ENCODE assay signal across 20 mouse cellular contexts in genomic region chr19:32547396-32547795, GRCm38 (mm10). TPM values are rescaled to one million over a fixed set of nuclear protein-coding genes. Genes with fewer than 3 reads are reported as not detected.
DNase-seq lines count a peak whose midpoint lies in the region; ATAC-seq lines count a peak whose summit lies in the region.
"Had no signal": no experiment of that assay in that cellular context is flagged by ENCODE, and none has a peak within 500 bp of the region (broad histone marks: within the 10 kb centered on the region; RNA-seq: fewer than 3 reads in every experiment).

No protein-coding gene starts in this region.

- H3K27me3 ChIP-seq in stomach, embryonic 15.5 days (replicated peaks) = no peaks in the 10 kb centered on the region
- H3K27me3 ChIP-seq: forebrain, embryonic 13.5 days; hindbrain, embryonic 15.5 days; limb, embryonic 15.5 days; neural tube, embryonic 12.5 days had no signal

- no peak overlapping the region for H3K9ac ChIP-seq in stomach, embryonic 15.5 days
- H3K9ac ChIP-seq: forebrain, embryonic 13.5 days; hindbrain, embryonic 15.5 days; limb, embryonic 15.5 days; lung, embryonic 14.5 days; neural tube, embryonic 12.5 days had no signal

- 55% methylated on average over 3 of the region's 3 CpGs for WGBS in stomach, embryonic 15.5 days

- peak; percentile 41 for DNase-seq in adrenal gland, adult 8-10 months
- DNase-seq in adrenal gland, postnatal 14 days = no peak
- peak; percentile 9 to 35 for DNase-seq in kidney, postnatal 36 days
- DNase-seq in kidney, adult 18-20 months = no peak
- peak; percentile 8 for DNase-seq in adrenal gland, postnatal 25 days
- DNase-seq in retina, embryonic 14.5 days (ENCODE audit: low spot score) = no peak
- DNase-seq in left cerebral cortex, postnatal 25 days (ENCODE audit: low spot score in 2 of 2) = no peak
- DNase-seq: cerebellum, adult 8-10 months; heart, postnatal 14 days; kidney, adult 9 months; kidney, postnatal 4 days; lung, embryonic 14.5 days; right cerebral cortex, postnatal 14 days had no signal

- intact Hi-C loops in left cerebral cortex, postnatal 25 days (cut with DNase I) = no loop called here

- no peak overlapping the region for H3K4me2 ChIP-seq in stomach, embryonic 15.5 days
- H3K4me2 ChIP-seq: forebrain, embryonic 13.5 days; hindbrain, embryonic 15.5 days; limb, embryonic 15.5 days; lung, embryonic 14.5 days; midbrain, embryonic 11.5 days; neural tube, embryonic 12.5 days had no signal

- no peaks in the 10 kb centered on the region for H3K36me3 ChIP-seq in stomach, embryonic 15.5 days
- H3K36me3 ChIP-seq: hindbrain, embryonic 15.5 days; limb, embryonic 15.5 days; neural tube, embryonic 12.5 days had no signal

- no peak overlapping the region for H3K4me3 ChIP-seq in stomach, embryonic 15.5 days (replicated peaks)
- H3K4me3 ChIP-seq: forebrain, embryonic 13.5 days; hindbrain, embryonic 15.5 days; limb, embryonic 15.5 days; neural tube, embryonic 12.5 days had no signal

- ATAC-seq in stomach, embryonic 15.5 days (ENCODE audit: insufficient read depth, low FRiP score, low read depth) = 0 out of 2 replicates have a peak, but pooled peaks have one; percentile 25
- ATAC-seq: forebrain, embryonic 13.5 days had no signal

- no peaks in the 10 kb centered on the region for H3K4me1 ChIP-seq in stomach, embryonic 15.5 days
- H3K4me1 ChIP-seq: forebrain, embryonic 13.5 days; hindbrain, embryonic 15.5 days; limb, embryonic 15.5 days; neural tube, embryonic 12.5 days had no signal

- no peaks in the 10 kb centered on the region for H3K9me3 ChIP-seq in stomach, embryonic 15.5 days
- H3K9me3 ChIP-seq: forebrain, embryonic 13.5 days; hindbrain, embryonic 15.5 days; limb, embryonic 15.5 days; neural tube, embryonic 12.5 days had no signal

- no peak overlapping the region for H3K27ac ChIP-seq in stomach, embryonic 15.5 days
- H3K27ac ChIP-seq: forebrain, embryonic 13.5 days; hindbrain, embryonic 15.5 days; limb, embryonic 15.5 days; macrophage; neural tube, embryonic 12.5 days had no signal

RNA-seq across cellular contexts. Expression of gene Papss2, which starts 48.2 kb away (rescaled TPM):
- total RNA-seq in adrenal gland, adult 8-10 months (2022) = 10 to 100 TPM; 13.5 to 18.9 (median 15.5) TPM
- total RNA-seq in adrenal gland, postnatal 14 days (2021) = 27.7 and 36.4 TPM in 2 replicates
- 13.4 and 16.4 TPM in 2 replicates for total RNA-seq in adrenal gland, postnatal 25 days (2021)
- 9.3 and 10.8 TPM in 2 replicates for polyA plus RNA-seq in stomach, embryonic 15.5 days (2015; fragmentation: Nextera tagmentation; extraction: Ambion mirVana)
- total RNA-seq in left cerebral cortex, postnatal 25 days (2021) = 1 to 10 TPM; 7.5 to 9.3 TPM

Comparison
In these comparisons a context has a peak if more than half of its experiments do, and no peak if none do; other contexts are left out.
1. DNase-seq: peak in adrenal gland, adult 8-10 months (single experiment), kidney, postnatal 36 days (2 of 2) and adrenal gland, postnatal 25 days (single experiment); none in adrenal gland, postnatal 14 days (single experiment), kidney, adult 18-20 months (single experiment), retina, embryonic 14.5 days (single experiment) and left cerebral cortex, postnatal 25 days (0 of 2).